Mouse (Mus musculus) myocyte (in vitro differentiated cells): ENCODE measurements around the gene Ralgps1.

Experiments used
- CEBPB ChIP-seq: IDR thresholded peaks from 2 replicates; pipeline ENCODE4 v1.6.1; 2011; ENCODE audit warnings: mild to moderate bottlenecking, moderate library complexity; ENCODE audit not compliant: poor library complexity, insufficient read depth, severe bottlenecking
- E2F4 ChIP-seq: IDR thresholded peaks from one replicate; pipeline ENCODE4 v1.6.1; 2011; ENCODE audit warnings: mild to moderate bottlenecking, control low read depth, moderate library complexity; ENCODE audit not compliant: insufficient read depth
- MAX ChIP-seq: IDR thresholded peaks from one replicate; pipeline ENCODE4 v1.6.1; 2011; ENCODE audit warnings: low read depth, mild to moderate bottlenecking, control low read depth
- MYOD1 ChIP-seq, 3 experiments: IDR thresholded peaks; one replicate each; pipeline ENCODE4 v1.6.1; 2011; ENCODE audit warnings: control low read depth in 2 of 3, low read depth in 2 of 3, mild to moderate bottlenecking in 2 of 3, moderate library complexity in 1 of 3; ENCODE audit not compliant: insufficient read length in 2 of 3, control insufficient read depth in 1 of 3
- MYOG ChIP-seq, 3 experiments: IDR thresholded peaks; one replicate each; pipeline ENCODE4 v1.6.1; 2011; ENCODE audit warnings: control low read depth in 2 of 3, low read depth in 2 of 3, mild to moderate bottlenecking in 2 of 3; ENCODE audit not compliant: insufficient read length in 2 of 3, control insufficient read depth in 1 of 3, insufficient read depth in 1 of 3
- POLR2A ChIP-seq: IDR thresholded peaks from one replicate; pipeline ENCODE4 v1.6.1; 2011; ENCODE audit warnings: low read depth, mild to moderate bottlenecking, control low read depth, moderate library complexity; ENCODE audit not compliant: insufficient read length
- POLR2AphosphoS2 ChIP-seq: IDR thresholded peaks from one replicate; pipeline ENCODE4 v1.6.1; 2011; ENCODE audit warnings: low read depth, control low read depth; ENCODE audit not compliant: insufficient read length
- REST ChIP-seq: IDR thresholded peaks from one replicate; pipeline ENCODE4 v1.6.1; 2011; ENCODE audit warnings: mild to moderate bottlenecking, control low read depth, moderate library complexity; ENCODE audit not compliant: insufficient read depth, insufficient read length
- TCF12 ChIP-seq: IDR thresholded peaks from one replicate; pipeline ENCODE4 v1.6.1; 2011; ENCODE audit warnings: mild to moderate bottlenecking, control low read depth; ENCODE audit not compliant: poor library complexity, insufficient read depth, severe bottlenecking
- TCF3 ChIP-seq: IDR thresholded peaks from one replicate; pipeline ENCODE4 v1.6.1; 2011; ENCODE audit warnings: low read depth, control low read depth; ENCODE audit not compliant: insufficient read length
- USF1 ChIP-seq: IDR thresholded peaks from one replicate; pipeline ENCODE4 v1.6.1; 2011; ENCODE audit warnings: low read depth, mild to moderate bottlenecking, control low read depth, moderate library complexity

DNA sequence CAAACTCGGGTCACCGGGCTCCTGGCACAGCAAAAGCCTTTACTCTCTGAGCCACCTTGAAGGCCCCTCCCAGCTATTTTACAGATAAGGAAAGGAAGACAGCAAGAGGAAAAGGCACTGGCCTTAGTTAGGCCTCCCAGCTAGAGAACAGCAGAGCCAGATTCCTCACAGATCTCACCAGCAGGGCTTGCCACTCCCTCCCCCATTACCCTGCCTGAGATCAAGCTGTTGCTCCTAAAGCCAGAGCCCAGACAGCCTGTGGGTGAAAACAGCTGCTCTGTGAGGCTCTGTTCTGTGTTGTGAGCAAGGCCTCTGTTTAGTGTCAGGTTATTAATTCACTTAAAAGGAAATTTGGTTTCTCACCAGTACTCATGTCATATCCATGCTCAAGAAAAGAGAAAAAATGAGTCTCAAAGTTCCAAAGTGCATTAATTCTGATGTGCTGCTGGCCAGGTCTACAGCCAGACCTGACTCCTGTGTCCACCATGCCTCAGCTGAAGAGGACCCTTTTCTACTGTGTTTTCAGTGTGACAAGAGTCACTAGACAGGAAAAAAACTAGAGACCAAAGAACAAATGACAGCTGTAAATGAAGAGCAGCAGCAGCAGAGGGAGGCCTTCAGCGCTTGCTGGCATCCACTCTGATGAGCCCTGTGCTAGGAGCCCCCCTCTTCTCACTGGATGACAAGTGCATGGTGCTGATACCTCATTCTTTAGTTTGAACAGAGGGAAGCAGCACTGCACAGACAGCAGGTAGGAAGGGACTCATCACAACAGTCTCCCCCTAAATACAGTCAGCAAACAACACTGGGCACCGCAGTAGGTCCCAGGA is 55.8 kb downstream of the Ralgps1 start:
- TF ChIP-seq POLR2A (no peak), E2F4 (no peak), USF1 (no peak), TCF3 (no peak), TCF12 (no peak), CEBPB (no peak), MAX (no peak), MYOD1 (IDR thresholded peaks at IDR 0.05; ENCODE audit: control insufficient read depth in 1 of 3, insufficient read length in 2 of 3, low read depth in 2 of 3) (peak in 2 of 3 experiments; percentile 73 to 82), POLR2AphosphoS2 (no peak), REST (no peak), MYOG (IDR thresholded peaks at IDR 0.05; ENCODE audit: control insufficient read depth in 1 of 3, insufficient read depth in 1 of 3, insufficient read length in 2 of 3, low read depth in 2 of 3) (peak; percentile 42 to 86 (median 77))
